Mouse (Mus musculus) ES-Bruce4 (cell line): ENCODE results near the gene Ctrc.

Experiments used
- CTCF ChIP-seq: IDR thresholded peaks from one replicate; pipeline ENCODE4 v1.8.1; 2011; ENCODE audit warnings: low read depth, low read length
- EP300 ChIP-seq: IDR thresholded peaks from 2 replicates; pipeline ENCODE4 v1.6.1; 2011; ENCODE audit warnings: low read depth, low read length; ENCODE audit not compliant: insufficient read depth
- POLR2A ChIP-seq: IDR thresholded peaks from one replicate; pipeline ENCODE4 v1.8.1; 2011; ENCODE audit warnings: low read length; ENCODE audit not compliant: insufficient read depth

GRCm38 (mm10) chr4:141769501-141770160, 76.5 kb downstream of the Ctrc start:
- TF ChIP-seq EP300 (no peak), POLR2A (no peak), CTCF (no peak)
